Mouse (Mus musculus): ENCODE measurements at regions not wholly inside any gene's neighbourhood (a gene's known extent, or its start where the extent isn't known, plus 50 kb on each side); places are given as distances from the start of the nearest gene placed in this dataset.

DNA sequence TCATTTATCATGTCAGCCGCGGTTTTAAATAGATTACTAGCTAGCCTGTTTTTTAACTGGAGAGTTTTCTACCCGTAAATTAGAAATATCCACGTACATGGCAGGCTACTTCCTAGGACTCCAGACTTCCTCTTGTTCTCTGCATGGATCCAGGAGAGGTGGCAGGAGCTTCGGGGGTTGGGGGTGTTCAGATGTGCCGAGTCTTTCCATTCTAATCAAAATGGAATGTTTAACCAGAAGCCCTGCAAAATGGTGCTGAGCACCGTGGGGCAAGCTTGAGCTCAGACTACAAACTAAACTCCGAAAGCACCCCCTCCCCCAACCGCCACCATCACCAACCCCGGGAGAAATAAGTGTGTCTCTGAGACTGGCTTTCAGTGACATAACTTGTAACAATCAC lies 73.4 kb upstream of the 4930535I16Rik start:
- TF ChIP-seq MYOG (IDR thresholded peaks at IDR 0.05; ENCODE audit: control insufficient read depth, extremely low read depth, insufficient read length) (no peak), CTCF (IDR thresholded peaks at IDR 0.05; ENCODE audit: control insufficient read depth, insufficient read depth, insufficient read length) (no peak), CEBPB (IDR thresholded peaks at IDR 0.05; ENCODE audit: low read depth) (no peak), USF1 (IDR thresholded peaks at IDR 0.05; ENCODE audit: low read depth) (no peak), MAX (IDR thresholded peaks at IDR 0.05) (no peak), MYOD1 (IDR thresholded peaks at IDR 0.05; ENCODE audit: control insufficient read depth, insufficient read length, low read depth) (no peak), FOSL1 (IDR thresholded peaks at IDR 0.05; ENCODE audit: insufficient read depth, low read length, poor library complexity, severe bottlenecking) (no peak)

All from C2C12 (cell line).